Mouse (Mus musculus): ENCODE results near the gene Anks1.
"Not testable (repeated sequence)": the region's sequence is repeated elsewhere in the genome, so short reads cannot be mapped to it uniquely, and the experiment has no call there.

The Anks1 gene

GRCm38 (mm10) chr17:27984421-27984820, 75.3 kb downstream of the Anks1 start:
- in situ Hi-C loops (cut with MboI; ENCODE audit: unreplicated experiment in 2 of 2), result no loop called here

GRCm38 (mm10) chr17:27986106-27986505, 77.0 kb downstream of the Anks1 start:
- in situ Hi-C loops (cut with MboI; ENCODE audit: unreplicated experiment in 2 of 2), result loop anchor here (5.0 kb wide), 4 partner anchors 61 to 181 kb away; no protein-coding TSS in a partner anchor

- in situ Hi-C loops (cut with MboI; ENCODE audit: unreplicated experiment in 2 of 2), result loop anchor here (5.0 kb wide), 4 partner anchors 57 to 177 kb away; no protein-coding TSS in a partner anchor
These were observed 80.9 kb downstream of the Anks1 start for GRCm38 (mm10) chr17:27989807-27990542.

- in situ Hi-C loops (cut with MboI; ENCODE audit: unreplicated experiment in 2 of 2), result no loop called here
These were observed 85.2 kb downstream of the Anks1 start for GRCm38 (mm10) chr17:27994001-27994944.

- in situ Hi-C loops (cut with MboI; ENCODE audit: unreplicated experiment in 2 of 2), result no loop called here
These were observed 87.2 kb downstream of the Anks1 start for GRCm38 (mm10) chr17:27996320-27996719.

- in situ Hi-C loops (cut with MboI; ENCODE audit: unreplicated experiment in 2 of 2), result no loop called here
These were observed 88.1 kb downstream of the Anks1 start for GRCm38 (mm10) chr17:27997212-27997611.

GRCm38 (mm10) chr17:27999683-28000273, 90.7 kb downstream of the Anks1 start:
- in situ Hi-C loops (cut with MboI; ENCODE audit: unreplicated experiment in 2 of 2), result not testable (repeated sequence)

GRCm38 (mm10) chr17:28000389-28000788, 91.3 kb downstream of the Anks1 start:
- in situ Hi-C loops (cut with MboI; ENCODE audit: unreplicated experiment in 2 of 2), result no loop called here

GRCm38 (mm10) chr17:28000851-28001250, 91.7 kb downstream of the Anks1 start:
- in situ Hi-C loops (cut with MboI; ENCODE audit: unreplicated experiment in 2 of 2), result no loop called here

GRCm38 (mm10) chr17:28005393-28005792, 96.3 kb downstream of the Anks1 start:
- in situ Hi-C loops (cut with MboI; ENCODE audit: unreplicated experiment in 2 of 2), result no loop called here

GRCm38 (mm10) chr17:28006208-28006607, 97.1 kb downstream of the Anks1 start:
- in situ Hi-C loops (cut with MboI; ENCODE audit: unreplicated experiment in 2 of 2), result no loop called here

- in situ Hi-C loops (cut with MboI; ENCODE audit: unreplicated experiment in 2 of 2), result no loop called here
These were observed 97.5 kb downstream of the Anks1 start for GRCm38 (mm10) chr17:28006611-28007010.

- in situ Hi-C loops (cut with MboI; ENCODE audit: unreplicated experiment in 2 of 2), result no loop called here
These were observed 98.2 kb downstream of the Anks1 start for GRCm38 (mm10) chr17:28007179-28007811.

- in situ Hi-C loops (cut with MboI; ENCODE audit: unreplicated experiment in 2 of 2), result no loop called here
These were observed 98.9 kb downstream of the Anks1 start for GRCm38 (mm10) chr17:28007857-28008564.

GRCm38 (mm10) chr17:28008565-28008981, 99.5 kb downstream of the Anks1 start:
- in situ Hi-C loops (cut with MboI; ENCODE audit: unreplicated experiment in 2 of 2), result no loop called here

- in situ Hi-C loops (cut with MboI; ENCODE audit: unreplicated experiment in 2 of 2), result no loop called here
These were observed 100.1 kb downstream of the Anks1 start for GRCm38 (mm10) chr17:28009066-28009715.

GRCm38 (mm10) chr17:28009716-28010114, 100.6 kb downstream of the Anks1 start:
- in situ Hi-C loops (cut with MboI; ENCODE audit: unreplicated experiment in 2 of 2), result no loop called here

- in situ Hi-C loops (cut with MboI; ENCODE audit: unreplicated experiment in 2 of 2), result no loop called here
These were observed 101.8 kb downstream of the Anks1 start for GRCm38 (mm10) chr17:28010925-28011324.

- in situ Hi-C loops (cut with MboI; ENCODE audit: unreplicated experiment in 2 of 2), result no loop called here
These were observed 103.7 kb downstream of the Anks1 start for GRCm38 (mm10) chr17:28012851-28013250.
